Mouse (Mus musculus) gastrocnemius, postnatal 36 days (tissue): Measurements from ENCODE around the gene Pip4k2b. TPM values are rescaled to one million over a fixed set of nuclear protein-coding genes. Genes with fewer than 3 reads are reported as not detected.

Source experiments
- DNase-seq, 2 experiments: peaks; one replicate each; pipeline ENCODE4 v3.0.0; 2022
- intact Hi-C: fragments of 180-260 bp; cut with DNase I; formaldehyde crosslinking; loops from one replicate; pipeline ENCODE4 v1.15.1; 2025
- microRNA-seq, 2 experiments: library from miRNA; unstranded; fragments of <30 nt; microRNA quantifications; one replicate each; pipeline ENCODE4 v1.2.0; 2021
- total RNA-seq, 2 experiments: library from RNA; stranded (reverse); gene quantifications; 2 replicates each; pipeline ENCODE4 v1.2.3; 2021

The Pip4k2b gene
- total RNA-seq, 2 experiments from 2014 or later, result 44.0 to 47.0 TPM

DNA sequence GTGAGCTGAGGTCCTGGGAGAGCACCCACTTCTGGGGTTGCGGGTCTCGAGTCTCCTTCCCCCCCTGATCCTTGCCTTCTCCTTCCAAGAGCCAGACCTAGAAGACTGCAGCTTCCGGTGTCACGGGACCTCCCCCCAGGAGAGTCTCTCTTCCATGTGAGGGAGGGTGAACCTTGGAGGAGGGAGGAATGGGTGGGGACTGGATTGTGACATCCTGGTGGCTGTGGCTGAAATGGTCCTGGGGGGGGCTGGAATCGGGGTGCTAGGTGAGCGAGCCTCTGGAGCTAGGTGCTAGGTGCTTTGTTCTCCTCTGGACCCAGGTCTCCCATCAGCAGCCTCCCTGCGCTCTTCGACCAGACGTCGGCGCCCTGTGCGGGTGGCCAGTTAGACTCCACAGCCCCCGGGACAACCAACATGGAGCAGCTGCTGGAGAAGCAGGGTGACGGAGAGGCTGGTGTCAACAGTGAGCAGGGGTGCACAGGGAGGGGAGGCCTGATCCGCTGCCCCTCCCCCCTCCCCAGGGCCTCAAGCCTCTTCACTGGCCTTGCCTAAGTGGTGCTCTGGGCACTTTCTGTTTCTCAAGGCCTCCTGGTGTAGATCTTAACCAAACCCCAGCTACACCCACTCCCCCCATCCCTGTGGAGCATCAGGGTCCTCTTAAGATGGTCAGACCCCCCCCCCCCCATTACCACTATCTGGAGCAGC lies 68.3 kb downstream of the Pip4k2b start:
- DNase-seq, result no peak
- intact Hi-C loops, result no loop called here

DNA sequence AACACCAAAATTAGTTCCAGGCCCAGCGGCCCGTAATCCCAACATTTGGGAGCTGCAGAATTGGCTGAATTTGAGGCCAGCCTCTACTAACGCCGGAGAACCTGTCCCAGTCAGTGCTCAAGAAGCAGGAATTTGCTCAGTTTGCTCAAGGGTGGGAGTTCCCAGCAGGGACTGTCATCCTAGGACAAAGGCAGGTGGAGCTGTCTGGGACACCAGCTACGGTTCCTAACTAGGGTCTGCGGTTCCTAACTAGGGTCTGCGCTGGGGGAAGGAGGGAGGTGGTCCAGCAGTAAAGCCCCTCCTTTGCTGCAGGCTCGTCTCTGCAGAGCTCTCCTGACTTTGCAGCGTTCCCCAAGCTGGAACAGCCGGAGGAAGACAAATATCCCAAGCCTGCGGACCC lies 71.4 kb downstream of the Pip4k2b start:
- DNase-seq, result no peak
- intact Hi-C loops, result no loop called here

DNA sequence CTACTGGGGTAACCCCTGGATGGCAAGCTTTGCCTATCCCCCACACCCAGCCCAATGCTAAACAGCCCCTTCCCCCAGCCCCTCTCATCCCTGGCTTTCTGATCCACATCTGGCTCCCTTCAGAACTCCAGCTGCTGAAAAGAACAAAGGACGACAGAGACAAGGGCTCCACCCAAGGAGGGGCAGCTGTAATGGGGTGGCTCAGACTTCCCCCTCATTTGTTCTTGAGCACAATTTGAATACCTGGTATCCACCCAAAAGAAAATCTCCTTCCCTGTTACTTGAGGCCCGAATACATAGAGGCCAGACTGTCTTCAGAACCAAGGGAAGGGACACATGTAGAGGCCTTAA lies 73.4 kb downstream of the Pip4k2b start:
- intact Hi-C loops, result no loop called here
- no peak for DNase-seq

DNA sequence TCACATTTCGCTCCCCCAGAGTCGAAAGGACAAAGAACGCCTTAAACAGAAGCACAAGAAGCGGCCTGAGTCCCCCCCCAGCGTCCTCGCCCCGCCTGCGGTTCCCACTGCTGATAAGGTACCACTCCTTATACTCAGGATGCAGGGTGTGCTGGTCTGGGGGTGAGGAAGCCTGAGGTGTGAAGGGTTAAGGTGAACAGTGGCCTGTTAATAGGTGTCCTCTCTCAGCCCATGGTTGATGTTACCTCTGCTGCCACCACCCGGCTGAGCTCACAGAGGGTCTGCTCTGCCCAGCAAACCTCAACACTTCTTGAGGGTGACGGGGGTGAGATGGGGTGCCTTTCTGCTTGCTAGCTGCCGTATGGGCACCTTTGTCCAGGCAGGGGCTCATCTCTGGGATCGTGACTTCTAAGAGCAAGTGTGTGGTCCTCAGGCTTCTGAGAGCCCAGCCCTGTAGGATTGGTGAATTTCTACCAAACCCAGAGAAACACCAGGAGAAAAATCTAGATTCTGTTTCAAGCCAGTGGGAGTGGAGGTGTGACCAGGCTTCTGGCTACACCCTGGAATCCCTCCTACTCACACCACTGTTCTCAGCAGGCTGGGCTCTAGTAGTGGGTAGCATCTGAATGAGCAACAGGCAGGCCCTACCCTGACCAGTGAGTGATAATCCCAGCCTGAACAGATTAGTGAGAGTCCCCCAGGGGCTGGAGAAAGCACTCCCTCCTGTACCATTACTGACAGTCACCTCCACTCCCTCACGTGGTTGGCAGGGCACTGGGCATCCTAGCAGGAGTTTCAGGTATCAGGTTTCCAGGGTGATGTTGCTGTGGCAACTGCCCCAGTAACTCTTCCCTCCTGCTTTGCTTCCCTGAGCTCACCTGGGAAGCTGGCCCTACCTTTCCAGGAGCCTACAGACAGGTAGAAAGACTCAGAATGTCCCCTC lies 74.0 kb downstream of the Pip4k2b start:
- DNase-seq, result no peak
- intact Hi-C loops, result no loop called here

DNA sequence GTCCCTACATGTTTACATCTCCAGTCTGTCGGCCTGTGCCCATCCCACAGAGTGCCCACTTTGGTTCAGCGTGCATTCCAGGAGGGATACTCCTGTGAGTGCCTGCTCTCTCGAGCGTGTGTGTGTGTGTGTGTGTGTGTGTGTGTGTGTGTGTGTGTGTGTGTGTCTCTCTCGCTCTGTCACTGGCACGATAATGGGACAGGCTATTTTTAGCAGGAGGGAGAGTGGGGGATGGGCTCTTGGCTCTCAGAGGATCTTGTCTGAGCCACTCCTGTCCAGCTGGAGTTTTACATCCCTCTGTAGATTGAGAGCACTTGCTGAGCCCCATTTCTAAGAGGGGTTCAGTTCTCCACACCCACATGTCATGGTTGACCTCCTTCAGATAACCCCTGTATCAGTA lies 74.7 kb downstream of the Pip4k2b start:
- DNase-seq, result peak in 1 of 2 experiments; percentile 54

DNA sequence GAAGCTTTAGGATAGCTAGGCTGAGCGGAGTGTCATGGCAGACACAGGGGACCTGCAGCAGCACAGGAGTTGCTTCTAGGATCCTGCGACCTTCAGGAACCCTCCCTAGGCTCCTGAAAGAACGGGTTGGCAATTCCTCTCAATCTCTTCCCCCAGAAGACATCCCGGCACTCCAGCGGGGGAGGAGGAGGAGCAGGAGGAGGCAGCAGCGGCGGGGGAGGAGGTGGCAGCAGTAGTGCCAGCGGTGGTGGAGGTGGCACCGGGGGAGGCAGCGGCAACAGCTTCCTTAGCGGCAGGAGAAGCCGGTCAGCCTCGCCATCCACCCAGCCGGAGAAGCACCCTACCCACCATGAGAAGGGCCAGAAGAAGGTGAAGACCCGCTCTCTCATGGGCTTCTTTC lies 75.2 kb downstream of the Pip4k2b start:
- no peak for DNase-seq
- intact Hi-C loops, result no loop called here

More for the DNA sequence above, 74.7 kb downstream of the Pip4k2b start:
- intact Hi-C loops, result no loop called here

DNA sequence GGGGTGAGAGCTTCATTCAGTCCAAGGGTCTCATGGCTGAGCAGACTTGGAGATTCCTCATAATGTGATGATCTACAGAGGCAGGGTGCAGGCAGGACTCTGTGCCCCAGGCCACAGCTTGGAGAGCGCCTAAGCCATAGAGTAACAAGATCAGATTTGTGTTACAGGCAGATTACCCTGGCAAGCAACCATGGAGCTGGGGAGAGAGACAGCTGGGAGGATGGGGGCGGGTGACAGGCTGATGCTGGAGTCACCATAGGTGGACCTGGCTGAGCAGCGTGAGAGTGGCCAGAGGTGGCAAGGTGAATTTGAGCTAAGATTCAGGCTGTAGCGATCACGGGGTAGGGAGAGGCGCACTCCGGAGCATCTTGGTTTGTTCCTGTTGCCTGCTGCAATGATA lies 76.3 kb downstream of the Pip4k2b start:
- intact Hi-C loops, result no loop called here
- DNase-seq, result no peak

DNA sequence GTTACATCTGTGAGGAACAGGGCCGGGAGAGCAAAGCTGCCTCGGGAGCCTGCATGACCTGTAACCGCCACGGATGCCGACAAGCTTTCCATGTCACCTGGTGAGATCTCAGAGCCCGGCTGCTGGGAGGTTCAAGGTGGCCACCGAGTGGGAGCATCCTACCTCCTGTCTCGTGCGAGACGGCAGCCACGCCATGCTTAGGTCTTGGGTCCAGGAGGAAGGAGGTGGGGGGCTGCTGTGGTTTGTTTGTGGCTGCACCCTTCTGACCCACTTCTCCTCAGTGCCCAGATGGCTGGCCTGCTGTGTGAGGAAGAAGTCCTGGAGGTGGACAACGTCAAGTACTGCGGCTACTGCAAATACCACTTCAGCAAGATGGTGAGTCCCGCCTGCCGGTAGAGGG lies 77.7 kb downstream of the Pip4k2b start:
- intact Hi-C loops, result no loop called here
- no peak for DNase-seq

DNA sequence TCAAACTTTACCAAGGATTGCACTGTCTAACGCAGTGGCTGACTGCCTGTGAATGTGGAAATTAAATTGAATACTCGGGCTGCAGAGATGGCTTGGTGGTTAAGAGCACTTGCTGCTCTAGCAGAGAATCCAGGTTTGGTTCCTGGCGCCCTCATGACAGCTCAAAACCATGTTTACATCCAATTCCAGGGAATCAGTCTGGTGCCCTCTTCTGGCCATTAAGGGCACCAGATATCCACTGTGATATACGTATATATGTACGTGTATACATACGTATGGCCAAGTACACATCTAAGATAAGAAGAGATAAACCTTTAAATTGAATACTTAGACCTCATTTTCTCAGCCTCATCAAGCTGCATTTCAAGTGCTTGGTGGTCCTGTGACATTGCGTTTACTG lies 78.3 kb downstream of the Pip4k2b start:
- no peak for DNase-seq
- intact Hi-C loops, result no loop called here

DNA sequence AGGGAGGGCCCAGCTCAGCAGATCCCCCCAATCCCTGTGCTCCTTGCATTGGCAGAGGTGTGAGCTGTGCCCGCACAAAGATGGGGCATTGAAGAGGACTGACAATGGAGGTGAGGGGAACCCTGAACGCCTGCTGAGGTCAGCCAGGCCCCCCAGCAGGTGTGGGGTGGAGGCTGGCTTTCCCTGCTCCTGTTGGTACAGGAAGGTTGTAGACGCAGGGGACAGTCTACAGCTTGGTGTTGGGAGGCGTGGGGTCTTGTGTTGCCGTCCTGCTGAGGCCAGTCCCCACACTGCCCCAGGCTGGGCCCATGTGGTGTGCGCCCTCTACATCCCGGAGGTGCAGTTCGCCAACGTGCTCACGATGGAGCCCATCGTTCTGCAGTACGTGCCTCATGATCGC lies 79.1 kb downstream of the Pip4k2b start:
- intact Hi-C loops, result loop anchor here (2.0 kb wide), 1 partner anchor 19 kb away; the partner anchor contains the start of gene Cisd3
- DNase-seq, result no peak

Small RNAs within 50 kb of the gene (microRNA-seq; reads per million reads assigned to microRNA genes)
- gene Mir6927 (0 reads per million in 2 experiments), gene Mir8102 (0 to 0.36 reads per million in 2 experiments)

Other genes starting within 250 kb of the Pip4k2b start
- gene 4933428G20Rik, start 244.4 kb downstream of the Pip4k2b start, total RNA-seq, result not detected
- gene Srcin1, start 168.5 kb downstream of the Pip4k2b start, total RNA-seq, result under 1 TPM; 0.59 to 0.72 TPM
- gene Epop, start 115.0 kb downstream of the Pip4k2b start, total RNA-seq, result 1 to 10 TPM in 1 of 2 experiments, under 1 TPM in 1; 0.91 to 1.2 TPM
- 10 to 100 TPM; 40.7 to 46.4 TPM for gene Mllt6, start 81.3 kb downstream of the Pip4k2b start, total RNA-seq
- gene Cisd3, start 58.9 kb downstream of the Pip4k2b start, total RNA-seq, result 100 to 1,000 TPM; 103 to 108 TPM
- 1 to 10 TPM; 2.1 to 2.3 TPM for gene Pcgf2, start 44.2 kb downstream of the Pip4k2b start, total RNA-seq
- 100 to 1,000 TPM; 124 to 129 TPM for gene Psmb3, start 41.3 kb downstream of the Pip4k2b start, total RNA-seq
- 1 to 10 TPM; 5.5 to 5.7 TPM for gene Cwc25, start 21.9 kb upstream of the Pip4k2b start, total RNA-seq
- not detected for gene 1700001P01Rik, start 31.2 kb upstream of the Pip4k2b start, total RNA-seq
- gene Rpl23, start 37.7 kb upstream of the Pip4k2b start, total RNA-seq, result 100 to 1,000 TPM; 349 to 430 TPM
- gene Lasp1, start 54.3 kb upstream of the Pip4k2b start, total RNA-seq, result 10 to 100 TPM; 14.2 to 15.4 TPM
- gene B230217C12Rik, start 96.1 kb upstream of the Pip4k2b start, total RNA-seq, result under 1 TPM; 0.31 to 0.64 TPM
- not detected for gene Fbxo47, start 139.4 kb upstream of the Pip4k2b start, total RNA-seq
- 1 to 10 TPM; 2.8 to 3.7 TPM for gene Plxdc1, start 241.7 kb upstream of the Pip4k2b start, total RNA-seq